Mouse (Mus musculus) lung, embryonic 14.5 days (tissue): Measurements from ENCODE around the gene Iqsec1. TPM values are rescaled to one million over a fixed set of nuclear protein-coding genes. Genes with fewer than 3 reads are reported as not detected.

Source experiments
- ATAC-seq: fragments of 200-750 bp; cut with Nextera tagmentation; 2 replicates; pipeline ENCODE4 v1.8.0; 2017; ENCODE audit warnings: mild to moderate bottlenecking, moderate TSS enrichment, moderate library complexity; ENCODE audit not compliant: insufficient read depth
- DNase-seq: peaks from one replicate; pipeline ENCODE4 v3.0.0-alpha.2; 2015
- H3K27ac ChIP-seq: fragments of 300-500 bp; sonication (generic); 2 replicates; pipeline ENCODE4 v1.5.1; 2014; ENCODE audit warnings: low read depth, mild to moderate bottlenecking, moderate library complexity
- H3K27me3 ChIP-seq: fragments of 300-500 bp; sonication (generic); 2 replicates; pipeline ENCODE4 v1.6.1; 2014; ENCODE audit warnings: low read length, control low read depth; ENCODE audit not compliant: insufficient read depth
- H3K36me3 ChIP-seq: fragments of 300-500 bp; sonication (generic); 2 replicates; pipeline ENCODE4 v1.6.1; 2014; ENCODE audit warnings: control low read depth; ENCODE audit not compliant: insufficient read depth
- H3K4me1 ChIP-seq: fragments of 300-500 bp; sonication (generic); 2 replicates; pipeline ENCODE4 v1.6.1; 2014; ENCODE audit warnings: antibody characterized with exemption, control low read depth; ENCODE audit not compliant: insufficient read depth
- H3K4me2 ChIP-seq: fragments of 300-500 bp; sonication (generic); 2 replicates; pipeline ENCODE4 v1.6.1; 2014; ENCODE audit warnings: mild to moderate bottlenecking
- H3K4me3 ChIP-seq: fragments of 300-500 bp; sonication (generic); 2 replicates; pipeline ENCODE4 v1.5.1; 2014; ENCODE audit warnings: low read depth, low read length
- H3K9ac ChIP-seq: fragments of 300-500 bp; sonication (generic); 2 replicates; pipeline ENCODE4 v1.6.1; 2014
- H3K9me3 ChIP-seq: fragments of 300-500 bp; sonication (generic); 2 replicates; pipeline ENCODE4 v1.6.1; 2016; ENCODE audit warnings: low read depth, low read length, control low read depth
- CTCF ChIP-seq: IDR thresholded peaks from 2 replicates; pipeline ENCODE4 v1.5.1; 2016; ENCODE audit warnings: antibody characterized with exemption, low read depth
- WGBS: fragments of 180-500 bp; shearing (Covaris S2); extraction: QIAGEN DNeasy Blood & Tissue Kit; methylation state at CpG from one replicate; pipeline ENCODE4 v1.1.7; 2014; 5-methylcytosine and 5-hydroxymethylcytosine counted together
- polyA plus RNA-seq: library from polyadenylated mRNA; unstranded; fragments of >200 nt; fragmentation: Nextera tagmentation; extraction: Ambion mirVana; gene quantifications from 2 replicates; pipeline ENCODE4 v1.2.1, GENCODE M21; 2014

Iqsec1 gene
- polyA plus RNA-seq, 1 experiment from 2014 or later, result 15.8 TPM

DNA sequence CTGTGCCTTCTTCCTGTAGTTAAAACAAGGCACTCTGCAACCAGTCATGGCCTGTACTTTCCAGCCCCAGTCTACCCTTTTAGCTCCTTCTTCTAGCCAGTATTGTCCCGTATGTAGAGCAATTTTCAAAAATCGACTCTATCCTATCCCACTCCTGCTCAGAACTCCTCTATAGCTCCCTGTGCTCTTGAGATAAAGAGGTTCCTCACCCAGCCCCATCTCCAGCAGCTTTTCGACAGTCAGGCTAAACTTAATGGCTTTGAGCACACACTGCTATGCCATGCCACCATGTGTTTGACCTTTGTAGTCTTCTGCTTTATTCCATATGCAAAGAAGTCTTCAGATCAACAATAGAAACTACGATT is 247.4 kb downstream of the Iqsec1 start:
- 0 out of 2 replicates have a peak, but pooled peaks cover under 1% of the 10 kb centered on the region for H3K4me1 ChIP-seq
- no peaks in the 10 kb centered on the region for H3K9me3 ChIP-seq
- TF ChIP-seq CTCF, result no peak
- no peak overlapping the region for H3K4me3 ChIP-seq
- no peak overlapping the region for H3K27ac ChIP-seq
- no peak for ATAC-seq
- H3K27me3 ChIP-seq, result no peaks in the 10 kb centered on the region
- no peak overlapping the region for H3K9ac ChIP-seq
- H3K36me3 ChIP-seq, result no peaks in the 10 kb centered on the region
- DNase-seq, result no peak
- H3K4me2 ChIP-seq, result no peak overlapping the region
- WGBS, result 75% methylated on average over 4 of the region's 4 CpGs

- 74% methylated on average over 4 of the region's 4 CpGs for WGBS
- Histone ChIP-seq H3K27ac (no peak overlapping the region), H3K4me2 (no peak overlapping the region), H3K4me1 (0 out of 2 replicates have a peak, but pooled peaks cover 6% of the 10 kb centered on the region), H3K4me3 (no peak overlapping the region), H3K9me3 (no peaks in the 10 kb centered on the region), H3K27me3 (no peaks in the 10 kb centered on the region), H3K9ac (no peak overlapping the region), H3K36me3 (no peaks in the 10 kb centered on the region)
- no peak for TF ChIP-seq CTCF
- DNase-seq, result no peak
- no peak for ATAC-seq
These were observed 248.0 kb downstream of the Iqsec1 start for GRCm38 (mm10) chr6:90740348-90741055.

DNA sequence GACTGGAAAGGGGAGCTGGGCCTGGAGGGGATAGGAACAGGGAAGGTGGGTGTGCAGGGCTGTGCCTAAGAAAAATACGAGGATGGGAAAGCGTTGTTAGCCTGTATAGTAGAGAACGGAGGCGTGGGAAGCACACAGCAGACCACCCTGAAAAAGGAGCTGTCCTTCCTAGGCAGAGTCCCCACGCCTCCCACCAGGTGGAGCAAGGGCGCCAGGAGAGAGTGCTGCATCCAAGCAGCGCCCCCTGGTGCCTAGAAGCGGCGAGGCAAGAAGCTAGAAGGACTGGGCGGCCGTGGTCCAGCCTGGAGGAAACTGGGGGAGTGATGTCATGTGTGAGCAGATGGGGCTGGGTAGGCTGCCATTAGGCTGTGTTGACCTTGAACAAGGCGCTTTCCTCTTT is 251.1 kb downstream of the Iqsec1 start:
- no peak overlapping the region for H3K9ac ChIP-seq
- peak; percentile 100 for TF ChIP-seq CTCF

DNA sequence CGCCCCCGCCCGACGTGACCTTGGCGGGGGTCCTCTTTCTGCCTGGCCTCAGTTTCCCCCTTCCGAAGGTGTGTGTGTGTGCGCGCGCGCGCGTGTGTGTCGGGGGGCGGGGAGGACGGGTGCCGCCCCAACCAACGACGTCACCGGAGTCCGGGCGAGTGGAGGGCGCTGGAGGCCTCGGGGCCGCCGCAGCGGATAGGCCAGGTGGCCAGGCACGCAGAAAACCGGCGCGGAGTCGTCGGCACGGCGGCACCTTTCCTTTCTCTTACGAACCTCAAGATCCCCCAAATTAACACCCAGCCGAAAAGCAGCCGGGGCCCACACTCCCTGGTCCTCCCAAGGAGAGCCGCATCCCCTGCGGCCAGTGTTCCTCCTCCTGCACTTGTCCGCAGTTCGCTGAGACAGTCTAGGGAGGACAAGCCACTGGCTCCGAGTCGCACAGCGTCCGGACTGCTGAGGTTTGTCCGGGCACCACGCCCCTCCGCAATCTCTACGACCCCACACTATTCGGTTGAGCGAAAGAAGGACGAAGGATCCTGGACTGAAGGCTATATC is 251.7 kb downstream of the Iqsec1 start:
- peak overlapping the region; percentile 74 for H3K9ac ChIP-seq
- under 1% methylated on average over 49 of the region's 52 CpGs for WGBS

More for the DNA sequence above, 251.1 kb downstream of the Iqsec1 start:
- Histone ChIP-seq H3K4me3 (peak overlapping the region; percentile 78), H3K27ac (no peak overlapping the region), H3K4me1 (0 out of 2 replicates have a peak, but pooled peaks cover 6% of the 10 kb centered on the region), H3K4me2 (peak overlapping the region; percentile 91), H3K27me3 (no peaks in the 10 kb centered on the region), H3K9me3 (no peaks in the 10 kb centered on the region), H3K36me3 (no peaks in the 10 kb centered on the region)
- peak; percentile 85 for ATAC-seq
- DNase-seq, result peak; percentile 96
- whole genome bisulfite sequencing, result 3% methylated on average over 12 of the region's 12 CpGs

DNA sequence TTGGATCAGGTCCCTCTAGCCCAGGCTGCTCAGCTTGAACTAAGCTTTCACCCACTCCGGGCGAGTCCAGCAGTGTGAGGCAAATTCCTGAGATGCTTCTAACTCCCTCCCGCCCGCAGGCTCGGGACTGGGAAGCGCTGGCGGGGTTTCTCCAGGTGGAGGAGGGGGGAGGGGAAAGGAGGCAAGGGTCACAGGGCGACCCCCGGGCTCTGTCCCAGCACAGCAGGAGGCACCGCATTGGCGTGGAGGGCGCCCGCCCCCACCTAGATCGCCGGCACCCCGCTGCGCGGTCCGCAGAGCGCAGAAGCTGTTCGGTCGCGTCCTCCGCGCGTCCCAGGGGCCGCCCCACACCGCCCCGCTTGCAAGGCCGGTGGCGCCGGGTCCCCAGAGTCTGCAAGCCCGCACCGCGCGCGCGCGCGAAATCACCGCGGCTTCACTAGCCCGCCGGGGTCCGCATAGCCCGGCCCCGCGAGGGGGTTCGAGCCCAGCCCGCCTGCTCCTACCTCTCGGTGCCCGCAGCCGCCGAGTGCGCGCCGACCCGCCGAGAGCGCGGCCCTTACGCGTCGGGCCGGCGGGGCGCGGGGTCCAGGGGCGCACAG is 252.3 kb downstream of the Iqsec1 start:
- H3K4me1 ChIP-seq, result 0 out of 2 replicates have a peak, but pooled peaks cover 6% of the 10 kb centered on the region
- H3K9ac ChIP-seq, result peak overlapping the region; percentile 74
- ATAC-seq, result peak; percentile 67
- no peaks in the 10 kb centered on the region for H3K36me3 ChIP-seq
- H3K9me3 ChIP-seq, result no peaks in the 10 kb centered on the region
- H3K4me2 ChIP-seq, result peak overlapping the region; percentile 91
- peak; percentile 67 for DNase-seq
- H3K27ac ChIP-seq, result peak overlapping the region; percentile 65
- H3K27me3 ChIP-seq, result no peaks in the 10 kb centered on the region
- peak overlapping the region; percentile 78 for H3K4me3 ChIP-seq
- WGBS, result under 1% methylated on average over 69 of the region's 69 CpGs
- no peak for TF ChIP-seq CTCF

More for the DNA sequence above, 251.7 kb downstream of the Iqsec1 start:
- Histone ChIP-seq H3K9me3 (no peaks in the 10 kb centered on the region), H3K27me3 (no peaks in the 10 kb centered on the region), H3K4me2 (peak overlapping the region; percentile 91), H3K4me3 (peak overlapping the region; percentile 78), H3K4me1 (0 out of 2 replicates have a peak, but pooled peaks cover 6% of the 10 kb centered on the region), H3K27ac (peak overlapping the region; percentile 65), H3K36me3 (no peaks in the 10 kb centered on the region)
- no peak for TF ChIP-seq CTCF
- ATAC-seq (peak; percentile 65), DNase-seq (peak; percentile 66)

DNA sequence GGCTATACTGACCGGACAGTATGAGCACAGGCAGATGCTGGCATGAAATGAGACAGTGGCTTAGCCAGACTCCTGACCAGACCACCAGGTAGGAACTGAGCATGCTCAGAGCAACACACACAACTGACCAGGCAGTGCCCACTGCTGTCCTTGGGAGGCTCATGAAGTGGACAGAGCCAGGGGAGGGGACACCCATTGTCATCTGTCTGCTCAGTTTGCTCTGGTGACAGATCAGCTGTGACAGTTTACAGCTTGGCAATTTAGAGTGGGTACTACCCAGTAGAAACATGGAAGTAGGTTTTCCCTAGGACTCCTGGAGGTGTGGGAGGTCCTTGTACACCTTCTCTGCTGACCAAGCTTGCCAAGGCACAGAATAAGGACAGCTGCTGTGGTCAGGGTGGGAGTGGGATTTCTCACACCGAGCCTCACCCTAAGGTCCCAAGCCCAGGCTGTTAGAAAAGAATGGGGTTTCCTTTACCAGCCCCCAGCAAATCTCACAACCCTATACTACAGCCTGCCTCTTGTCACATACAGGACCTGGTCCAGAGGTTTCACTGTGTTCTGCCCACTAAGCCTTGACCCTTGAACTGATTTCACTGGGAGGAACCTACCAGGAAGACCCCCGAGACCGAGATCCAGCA is 253.0 kb downstream of the Iqsec1 start:
- WGBS, result 30% methylated on average over 4 of the region's 4 CpGs
- no peak for TF ChIP-seq CTCF
- Histone ChIP-seq H3K27me3 (no peaks in the 10 kb centered on the region), H3K9me3 (no peaks in the 10 kb centered on the region), H3K36me3 (no peaks in the 10 kb centered on the region), H3K4me1 (0 out of 2 replicates have a peak, but pooled peaks cover 6% of the 10 kb centered on the region), H3K9ac (peak overlapping the region; percentile 74), H3K4me2 (peak overlapping the region; percentile 91), H3K27ac (no peak overlapping the region; the same call in 1 of the 2 replicates), H3K4me3 (peak overlapping the region; percentile 78)
- DNase-seq (no peak), ATAC-seq (peak; percentile 14; the same call in 1 of the 2 replicates)
